Mouse (Mus musculus): Measurements from ENCODE around the gene Ushbp1. TPM values are rescaled to one million over a fixed set of nuclear protein-coding genes. Genes with fewer than 3 reads are reported as not detected.
"Not testable (repeated sequence)": the region's sequence is repeated elsewhere in the genome, so short reads cannot be mapped to it uniquely, and the experiment has no call there.

Ushbp1 gene
- 8.7 and 9.4 TPM in 2 replicates for polyA plus RNA-seq (2012; rRNA removed)

GRCm38 (mm10) chr8:71395629-71396028 lies at the start of gene Ushbp1:
Ushbp1 (minus strand) TSS chr8:71395802.
- TF ChIP-seq CTCF (IDR thresholded peaks at IDR 0.05; ENCODE audit: borderline replicate concordance, extremely low read depth, insufficient read depth, insufficient read length): no peak
- no peak for TF ChIP-seq POLR2A (IDR thresholded peaks at IDR 0.05; ENCODE audit: borderline replicate concordance, extremely low read depth, insufficient read depth, insufficient read length, poor library complexity, severe bottlenecking)
- no peak for DNase-seq (ENCODE audit: low read depth)

GRCm38 (mm10) chr8:71445096-71445495 lies 49.5 kb upstream of the Ushbp1 start:
- no peak for TF ChIP-seq CTCF (IDR thresholded peaks at IDR 0.05; ENCODE audit: borderline replicate concordance, extremely low read depth, insufficient read depth, insufficient read length)
- no peak for TF ChIP-seq POLR2A (IDR thresholded peaks at IDR 0.05; ENCODE audit: borderline replicate concordance, extremely low read depth, insufficient read depth, insufficient read length, poor library complexity, severe bottlenecking)
- DNase-seq (ENCODE audit: low read depth): no peak

GRCm38 (mm10) chr8:71441404-71441803 lies 45.8 kb upstream of the Ushbp1 start:
- TF ChIP-seq POLR2A (IDR thresholded peaks at IDR 0.05; ENCODE audit: borderline replicate concordance, extremely low read depth, insufficient read depth, insufficient read length, poor library complexity, severe bottlenecking) (no peak), CTCF (IDR thresholded peaks at IDR 0.05; ENCODE audit: borderline replicate concordance, extremely low read depth, insufficient read depth, insufficient read length) (peak; percentile 62)
- DNase-seq (ENCODE audit: low read depth): peak; percentile 82

- TF ChIP-seq POLR2A (IDR thresholded peaks at IDR 0.05; ENCODE audit: borderline replicate concordance, extremely low read depth, insufficient read depth, insufficient read length, poor library complexity, severe bottlenecking) (no peak), CTCF (IDR thresholded peaks at IDR 0.05; ENCODE audit: borderline replicate concordance, extremely low read depth, insufficient read depth, insufficient read length) (no peak)
These were observed 41.4 kb upstream of the Ushbp1 start for GRCm38 (mm10) chr8:71437041-71437440.

GRCm38 (mm10) chr8:71432935-71433334 lies 37.3 kb upstream of the Ushbp1 start:
- DNase-seq (ENCODE audit: low read depth): not testable (repeated sequence)

More at GRCm38 (mm10) chr8:71437041-71437440, 41.4 kb upstream of the Ushbp1 start:
- no peak for DNase-seq (ENCODE audit: low read depth)

GRCm38 (mm10) chr8:71422121-71422520 lies 26.5 kb upstream of the Ushbp1 start:
- no peak for TF ChIP-seq CTCF (IDR thresholded peaks at IDR 0.05; ENCODE audit: borderline replicate concordance, extremely low read depth, insufficient read depth, insufficient read length)
- no peak for TF ChIP-seq POLR2A (IDR thresholded peaks at IDR 0.05; ENCODE audit: borderline replicate concordance, extremely low read depth, insufficient read depth, insufficient read length, poor library complexity, severe bottlenecking)

GRCm38 (mm10) chr8:71411535-71412273 lies 16.1 kb upstream of the Ushbp1 start:
- TF ChIP-seq POLR2A (IDR thresholded peaks at IDR 0.05; ENCODE audit: borderline replicate concordance, extremely low read depth, insufficient read depth, insufficient read length, poor library complexity, severe bottlenecking) (no peak), CTCF (IDR thresholded peaks at IDR 0.05; ENCODE audit: borderline replicate concordance, extremely low read depth, insufficient read depth, insufficient read length) (no peak)
- DNase-seq (ENCODE audit: low read depth): no peak

More at GRCm38 (mm10) chr8:71422121-71422520, 26.5 kb upstream of the Ushbp1 start:
- no peak for DNase-seq (ENCODE audit: low read depth)

GRCm38 (mm10) chr8:71408231-71408630 lies 12.6 kb upstream of the Ushbp1 start:
- TF ChIP-seq CTCF (IDR thresholded peaks at IDR 0.05; ENCODE audit: borderline replicate concordance, extremely low read depth, insufficient read depth, insufficient read length): no peak
- TF ChIP-seq POLR2A (IDR thresholded peaks at IDR 0.05; ENCODE audit: borderline replicate concordance, extremely low read depth, insufficient read depth, insufficient read length, poor library complexity, severe bottlenecking): no peak

GRCm38 (mm10) chr8:71407441-71407840 lies 11.8 kb upstream of the Ushbp1 start:
- DNase-seq (ENCODE audit: low read depth): no peak
- TF ChIP-seq POLR2A (IDR thresholded peaks at IDR 0.05; ENCODE audit: borderline replicate concordance, extremely low read depth, insufficient read depth, insufficient read length, poor library complexity, severe bottlenecking): no peak
- no peak for TF ChIP-seq CTCF (IDR thresholded peaks at IDR 0.05; ENCODE audit: borderline replicate concordance, extremely low read depth, insufficient read depth, insufficient read length)

More at GRCm38 (mm10) chr8:71408231-71408630, 12.6 kb upstream of the Ushbp1 start:
- no peak for DNase-seq (ENCODE audit: low read depth)

- peak; percentile 64 for DNase-seq (ENCODE audit: low read depth)
These were observed 10.8 kb upstream of the Ushbp1 start for GRCm38 (mm10) chr8:71406099-71407015.

GRCm38 (mm10) chr8:71405401-71406098 lies 9.9 kb upstream of the Ushbp1 start, which contains the start of gene Ankle1:
Ankle1 (plus strand) TSS chr8:71406010.
- TF ChIP-seq CTCF (IDR thresholded peaks at IDR 0.05; ENCODE audit: borderline replicate concordance, extremely low read depth, insufficient read depth, insufficient read length): peak; percentile 71
- 0 out of 2 replicates have a peak, but pooled peaks have one; percentile 13 for TF ChIP-seq POLR2A (IDR thresholded peaks at IDR 0.05; ENCODE audit: borderline replicate concordance, extremely low read depth, insufficient read depth, insufficient read length, poor library complexity, severe bottlenecking)

More at GRCm38 (mm10) chr8:71406099-71407015, 10.8 kb upstream of the Ushbp1 start:
- TF ChIP-seq POLR2A (IDR thresholded peaks at IDR 0.05; ENCODE audit: borderline replicate concordance, extremely low read depth, insufficient read depth, insufficient read length, poor library complexity, severe bottlenecking) (no peak), CTCF (IDR thresholded peaks at IDR 0.05; ENCODE audit: borderline replicate concordance, extremely low read depth, insufficient read depth, insufficient read length) (peak; percentile 69)

More at GRCm38 (mm10) chr8:71405401-71406098, 9.9 kb upstream of the Ushbp1 start, which contains the start of gene Ankle1:
- DNase-seq (ENCODE audit: low read depth): peak; percentile 96

Measured in brain, embryonic 14.5 days (tissue).